Mouse (Mus musculus) frontal cortex, postnatal 10 days (tissue): ENCODE data around the gene Tmem220.
"Not testable (repeated sequence)": the region's sequence is repeated elsewhere in the genome, so short reads cannot be mapped to it uniquely, and the experiment has no call there.

ENCODE experiments used
- DNase-seq, 2 experiments: peaks; one replicate each; pipeline ENCODE4 v3.0.0; 2022; ENCODE audit warnings: low spot score in 2 of 2, mixed read lengths in 1 of 2

Gene Tmem220

DNA sequence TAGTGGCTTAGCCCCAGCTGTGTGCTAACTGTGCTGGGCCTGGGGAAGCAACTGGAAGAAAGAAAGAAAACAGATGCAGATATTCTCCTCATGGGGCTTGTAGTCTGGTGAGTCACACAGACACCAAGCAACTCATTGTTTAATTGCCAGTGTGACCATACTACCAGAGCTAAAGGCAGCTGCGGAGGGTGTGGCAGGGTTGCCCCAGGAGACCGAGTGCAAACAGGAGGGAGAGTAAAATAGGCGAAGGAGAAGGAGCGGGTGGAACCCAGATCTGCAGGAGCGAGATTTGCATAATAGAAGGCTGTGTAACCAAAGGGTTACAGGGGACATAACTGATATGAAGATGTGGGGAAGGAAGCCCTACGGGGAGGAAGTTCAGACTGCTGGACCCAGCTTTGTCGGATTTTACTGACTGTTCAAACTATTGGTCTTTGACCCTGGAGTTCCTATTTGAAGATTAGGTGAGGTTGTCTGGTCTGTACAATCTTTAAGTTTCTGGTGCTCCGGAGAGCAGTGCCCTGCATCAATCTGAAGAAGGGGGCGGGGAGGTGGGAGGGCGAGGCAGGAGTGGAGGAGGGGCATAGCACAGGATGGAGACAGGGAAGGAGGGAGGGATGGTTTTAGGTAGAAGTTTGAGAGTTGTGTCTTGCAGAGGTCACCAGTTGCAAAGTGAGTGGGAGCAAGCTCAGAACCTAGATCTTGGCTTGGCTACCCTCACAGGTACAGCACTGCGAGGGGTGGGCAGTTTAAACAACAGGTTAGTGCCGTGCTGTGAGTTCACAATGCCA lies 7.0 kb upstream of the Tmem220 start:
- DNase-seq: no peak

DNA sequence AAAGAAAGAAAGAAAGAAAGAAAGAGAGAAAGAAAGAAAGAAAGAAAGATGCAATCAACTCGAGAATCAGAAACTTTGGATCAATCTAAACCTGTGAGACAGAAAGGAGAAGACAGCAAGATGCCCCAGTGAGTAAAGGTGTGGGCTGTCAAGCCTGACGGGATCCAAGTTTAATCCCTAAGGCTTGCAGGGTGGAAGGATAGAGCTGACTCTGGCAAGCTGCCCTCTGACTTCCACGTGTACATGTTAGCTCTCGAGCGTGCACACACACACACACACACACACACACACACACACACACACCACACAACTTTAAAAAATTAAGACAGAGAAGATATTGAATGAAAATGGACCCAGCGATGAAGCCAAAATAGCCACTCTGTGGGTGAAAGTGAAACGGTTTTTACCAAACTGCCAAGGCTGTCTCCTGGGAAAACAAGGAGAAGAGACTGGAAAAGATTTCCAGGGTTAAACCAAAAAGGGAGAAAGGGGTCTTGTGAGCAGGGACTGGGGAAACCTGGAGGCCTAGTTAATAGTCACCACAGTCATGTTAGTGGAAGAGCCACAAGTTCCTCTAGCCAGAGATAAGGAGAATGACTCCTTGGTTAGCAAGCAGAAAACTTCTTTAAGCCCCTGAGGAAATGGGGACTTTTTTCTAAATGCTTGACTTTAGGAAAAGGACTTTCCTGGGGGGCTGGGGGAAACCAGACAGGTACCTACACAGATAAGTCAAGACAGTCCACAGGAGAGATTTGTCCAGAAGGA lies 5.1 kb upstream of the Tmem220 start:
- no peak for DNase-seq

DNA sequence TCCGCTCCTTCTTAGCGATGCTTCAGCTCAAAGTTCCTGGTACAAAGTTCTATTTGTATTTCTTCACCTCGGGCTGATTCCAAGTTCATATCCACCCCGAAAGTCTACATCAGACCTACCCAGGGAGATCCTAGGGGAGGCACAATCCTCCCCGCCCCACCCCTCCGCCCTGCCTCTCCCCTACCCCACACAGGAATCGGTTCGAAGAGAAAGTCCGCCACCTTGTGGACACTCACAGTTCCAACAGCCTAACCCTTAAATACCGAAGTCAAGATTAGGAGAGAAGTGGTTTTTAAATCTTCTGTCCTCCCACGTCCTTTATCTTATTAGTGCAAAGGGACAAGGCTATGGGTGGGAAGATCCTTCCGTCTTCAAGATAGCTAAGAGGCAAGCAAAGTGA lies 4.0 kb upstream of the Tmem220 start:
- DNase-seq: peak; percentile 18 to 57

DNA sequence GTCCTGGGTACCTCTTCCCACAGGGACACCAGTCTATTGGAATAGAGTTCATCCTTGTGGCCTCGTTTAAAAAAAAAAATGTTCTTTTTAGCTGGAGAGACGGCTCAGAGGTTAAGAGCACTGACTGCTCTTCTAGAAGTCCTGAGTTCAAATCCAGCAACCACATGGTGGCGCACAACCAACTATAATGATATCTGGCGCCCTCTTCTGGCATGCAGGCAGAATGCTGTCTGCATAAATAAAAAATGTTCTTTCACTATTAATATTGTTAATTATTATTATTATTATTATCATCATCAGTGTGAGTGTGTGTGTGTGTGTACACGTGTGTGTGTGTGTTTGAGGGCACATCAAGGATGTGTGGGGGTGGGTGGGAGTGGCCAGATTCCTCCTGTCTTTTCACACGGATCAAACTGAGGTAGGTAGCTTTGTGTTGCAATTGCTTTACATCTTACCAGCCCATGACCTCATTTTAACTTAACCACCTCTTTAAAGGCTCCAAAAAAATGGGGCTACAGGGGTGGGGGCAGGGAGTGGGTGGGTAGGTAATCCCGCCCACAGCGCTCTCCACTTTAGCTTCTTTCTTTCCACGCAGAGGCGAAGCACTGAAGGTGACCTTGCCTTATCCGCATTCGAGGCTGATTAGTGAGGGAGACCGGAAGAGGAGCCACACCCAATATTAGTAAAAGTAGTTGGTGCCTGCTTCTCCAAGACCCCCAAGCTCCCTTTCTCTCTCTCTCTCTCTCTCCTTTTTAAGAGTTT lies 2.4 kb upstream of the Tmem220 start:
- DNase-seq: no peak

DNA sequence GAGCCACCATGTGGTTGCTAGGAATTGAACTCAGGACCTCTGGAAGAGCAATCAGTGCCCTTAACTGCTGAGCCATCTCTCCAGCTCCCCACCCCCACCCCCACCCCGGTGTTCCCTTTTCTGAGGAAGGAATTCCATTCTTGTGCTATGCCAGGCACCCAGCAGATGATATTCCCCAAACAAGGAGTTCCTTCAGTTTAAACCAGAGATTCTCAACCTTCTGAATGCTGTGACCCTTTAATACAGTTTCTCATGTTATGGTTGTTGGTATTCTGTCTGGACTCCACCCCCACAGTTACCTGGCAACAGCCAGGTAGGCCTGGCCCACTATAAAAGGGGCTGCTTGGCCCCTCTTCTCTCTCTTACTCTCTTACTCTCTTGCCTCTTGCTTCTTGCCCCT lies 1.8 kb upstream of the Tmem220 start:
- DNase-seq: not testable (repeated sequence)

DNA sequence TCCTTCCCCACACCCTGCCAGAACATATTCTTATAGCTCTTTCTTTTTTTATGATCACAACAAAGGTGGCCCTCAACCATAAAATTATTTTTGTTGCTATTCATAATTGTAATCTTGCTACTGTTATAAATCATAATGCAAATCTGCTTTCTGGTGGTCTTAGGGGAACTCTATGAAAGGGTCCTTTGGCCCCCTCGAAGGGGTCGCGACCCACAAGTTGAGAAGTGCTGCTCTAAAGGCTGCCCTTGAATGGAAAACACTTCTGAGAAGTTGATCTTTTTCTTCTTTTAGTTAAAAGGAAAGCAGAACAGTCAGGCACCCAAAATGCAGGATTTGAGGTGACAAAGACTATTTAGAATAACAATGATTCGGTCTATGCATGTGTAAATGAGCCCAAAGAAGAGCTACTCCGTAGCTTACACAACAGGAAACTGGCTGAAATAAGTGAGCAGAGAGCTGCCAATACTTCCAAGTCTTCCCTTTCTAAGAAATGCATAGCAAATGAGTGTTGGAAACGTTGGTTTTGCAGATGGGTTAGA lies 1.1 kb upstream of the Tmem220 start:
- no peak for DNase-seq

DNA sequence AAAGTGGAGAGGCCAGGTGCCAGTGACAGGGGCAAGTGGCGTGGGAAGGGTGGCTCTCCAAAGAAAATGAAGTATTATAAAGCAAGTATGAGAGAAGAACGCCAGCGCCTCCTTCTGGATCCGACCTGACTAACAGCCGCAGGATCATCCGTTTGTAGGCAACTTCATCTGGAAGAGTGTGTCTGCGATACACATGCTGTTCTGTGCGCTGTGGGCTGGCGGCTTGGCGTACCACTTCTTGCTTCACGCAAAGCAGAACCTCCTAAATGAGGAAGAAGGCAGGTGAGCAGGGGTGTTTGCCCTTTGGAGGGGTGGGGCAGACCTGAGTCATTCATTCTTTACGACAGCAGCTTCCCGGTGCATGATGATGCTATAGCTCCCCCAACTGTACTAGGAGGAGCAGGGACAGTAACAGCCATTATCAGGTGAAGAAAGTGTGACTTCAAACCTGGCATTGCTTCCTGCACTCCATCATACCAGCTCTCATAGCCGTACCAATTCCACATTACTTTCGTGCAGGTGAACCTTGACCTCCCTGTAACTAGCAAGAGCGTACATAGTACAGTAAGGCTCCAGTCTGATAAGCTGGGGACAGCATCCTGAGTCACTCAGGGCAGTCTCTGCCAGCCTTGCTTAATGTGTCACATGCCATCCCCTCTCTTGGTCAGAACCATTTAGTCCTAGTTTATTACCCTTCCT lies 6.1 kb downstream of the Tmem220 start:
- DNase-seq: no peak

DNA sequence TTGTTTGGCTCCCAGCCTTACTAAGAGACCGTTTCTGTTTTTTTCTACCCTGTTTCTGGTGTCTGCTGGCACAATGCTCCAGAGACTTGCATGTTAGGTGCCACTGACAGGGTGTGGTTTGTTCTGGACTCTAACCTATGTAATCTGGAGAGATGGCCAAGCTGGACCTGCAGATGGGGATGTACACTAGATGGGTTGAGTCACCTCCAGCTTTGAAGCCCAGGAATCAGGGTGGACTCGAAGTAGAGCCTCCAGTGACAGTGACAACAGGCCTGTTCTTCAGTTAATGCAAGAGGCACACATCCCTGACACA lies 6.6 kb downstream of the Tmem220 start:
- DNase-seq: no peak

DNA sequence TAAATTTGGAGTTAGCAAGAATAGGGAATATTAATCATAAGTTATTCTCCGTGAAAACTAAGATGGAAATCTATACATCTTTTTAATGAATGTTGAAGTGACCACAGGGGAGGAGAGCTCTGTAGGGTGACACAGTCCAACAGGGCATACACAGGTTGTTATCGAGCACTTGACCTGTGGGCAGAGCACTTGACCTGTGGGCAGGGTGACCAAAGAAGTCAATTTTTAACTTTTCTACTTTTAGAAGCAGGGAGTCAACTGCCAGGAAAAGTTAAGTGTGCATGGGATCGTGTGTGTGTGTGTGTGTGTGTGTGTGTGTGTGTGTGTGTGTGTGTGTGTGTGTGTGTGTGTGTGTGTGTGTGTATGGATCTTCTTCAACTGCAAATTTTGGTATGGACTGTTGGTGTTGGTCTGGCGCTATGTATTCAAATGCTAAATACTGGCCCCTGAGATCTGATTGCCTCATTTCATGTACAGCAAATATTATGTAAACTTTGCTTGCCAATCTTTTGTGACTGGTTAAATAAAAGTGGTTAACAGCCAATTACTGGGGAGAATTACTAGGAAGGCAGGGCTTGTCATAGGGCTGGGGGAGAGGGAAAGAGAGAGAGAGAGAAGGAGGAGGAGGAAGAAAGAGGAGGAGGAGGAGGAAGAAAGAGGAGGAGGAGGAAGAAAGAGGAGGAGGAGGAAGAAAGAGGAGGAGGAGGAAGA lies 10.0 kb downstream of the Tmem220 start:
- DNase-seq: no peak

DNA sequence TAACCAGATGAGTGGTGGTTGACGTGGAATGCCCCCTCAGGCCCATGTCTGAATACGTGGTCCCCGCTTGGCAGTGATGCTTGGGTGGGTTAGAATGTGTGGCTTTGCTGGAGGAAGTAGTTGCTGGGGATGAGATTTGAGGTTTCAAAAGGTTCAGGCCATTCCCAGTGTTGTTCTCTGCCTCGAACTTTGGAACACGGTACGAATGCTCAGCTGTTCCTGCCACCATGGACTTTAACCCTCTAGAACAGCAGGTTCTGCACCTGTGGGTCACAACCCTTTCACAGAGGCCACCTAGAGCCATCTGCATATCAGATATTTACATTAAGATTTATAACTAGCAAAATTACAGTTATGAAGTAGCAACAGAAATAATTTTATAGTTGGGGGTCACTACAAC lies 11.3 kb downstream of the Tmem220 start:
- DNase-seq: no peak

DNA sequence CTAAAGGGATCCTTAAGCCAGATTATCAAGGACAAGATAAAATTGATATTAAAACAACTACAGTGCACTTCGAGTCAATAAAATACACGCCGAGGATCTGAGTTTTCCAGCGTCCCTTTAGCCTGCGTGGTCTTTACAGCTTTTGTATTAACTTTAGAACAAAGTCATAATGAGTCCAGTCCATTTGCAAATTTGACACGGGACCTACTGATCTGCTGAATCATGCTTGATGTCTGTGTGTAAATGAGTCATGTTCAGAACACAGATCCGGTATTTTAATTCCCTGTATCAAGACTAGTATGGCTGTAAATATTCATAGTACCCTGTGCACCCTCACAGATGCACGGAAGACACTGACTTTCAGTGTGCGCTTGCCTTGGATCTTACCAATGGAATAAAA lies 11.9 kb downstream of the Tmem220 start:
- DNase-seq: no peak

DNA sequence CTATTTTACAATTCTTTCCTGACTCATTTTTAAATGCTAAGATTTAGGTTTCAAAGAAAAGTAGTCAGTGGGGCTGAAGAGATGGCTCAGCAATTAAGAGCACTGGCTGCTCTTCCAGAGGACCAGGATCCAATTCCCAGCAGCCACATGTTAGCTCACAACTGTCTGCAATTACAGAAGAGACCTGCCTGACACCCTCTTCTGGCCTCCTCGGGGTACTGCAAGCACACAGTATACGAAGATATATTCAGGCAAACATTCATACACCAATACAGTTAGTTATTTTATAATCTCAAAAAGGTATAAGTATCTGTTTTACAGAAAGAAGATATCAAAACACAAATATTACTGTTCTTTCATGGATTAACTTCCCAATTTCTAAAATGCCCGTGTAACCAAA lies 14.8 kb downstream of the Tmem220 start:
- DNase-seq: no peak

DNA sequence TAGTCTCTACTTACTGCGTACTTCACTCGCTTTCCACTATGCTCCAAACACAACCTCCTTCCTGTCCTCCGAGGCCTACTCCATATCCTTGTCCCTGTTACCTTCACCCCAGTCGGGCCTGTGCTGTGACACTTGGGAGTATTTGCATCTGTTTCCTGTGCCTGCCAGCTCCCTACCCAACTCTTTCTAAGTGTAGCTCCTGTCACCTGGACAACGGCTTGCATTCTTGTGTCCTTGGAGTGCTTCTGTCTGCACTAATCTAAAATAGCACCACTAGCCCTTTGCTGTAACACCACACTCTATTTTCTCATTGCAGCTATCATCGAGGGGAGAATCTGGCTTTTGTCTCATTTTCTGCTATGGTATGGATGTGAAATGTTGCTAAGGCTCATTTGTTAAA lies 15.5 kb downstream of the Tmem220 start:
- no peak for DNase-seq

DNA sequence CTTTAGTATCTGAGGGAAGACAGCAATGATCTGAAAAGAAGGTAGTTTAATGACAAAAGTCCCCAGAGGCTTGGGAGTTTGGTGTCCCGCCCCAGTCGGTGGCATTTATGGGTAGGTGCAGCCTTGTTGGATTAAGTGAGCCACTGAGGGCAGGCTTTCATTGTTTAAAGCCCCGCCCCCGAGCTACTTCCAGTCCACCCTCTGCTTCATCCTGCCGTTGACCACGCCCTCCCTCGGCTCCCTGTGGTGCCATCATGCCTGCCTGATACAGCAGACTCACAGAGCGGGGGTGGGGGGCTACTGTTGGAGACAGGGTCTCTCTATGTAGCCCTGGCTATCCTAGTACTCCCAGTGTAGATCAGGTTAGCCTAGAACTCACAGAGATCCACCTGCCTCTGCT lies 18.1 kb downstream of the Tmem220 start:
- DNase-seq: no peak

DNA sequence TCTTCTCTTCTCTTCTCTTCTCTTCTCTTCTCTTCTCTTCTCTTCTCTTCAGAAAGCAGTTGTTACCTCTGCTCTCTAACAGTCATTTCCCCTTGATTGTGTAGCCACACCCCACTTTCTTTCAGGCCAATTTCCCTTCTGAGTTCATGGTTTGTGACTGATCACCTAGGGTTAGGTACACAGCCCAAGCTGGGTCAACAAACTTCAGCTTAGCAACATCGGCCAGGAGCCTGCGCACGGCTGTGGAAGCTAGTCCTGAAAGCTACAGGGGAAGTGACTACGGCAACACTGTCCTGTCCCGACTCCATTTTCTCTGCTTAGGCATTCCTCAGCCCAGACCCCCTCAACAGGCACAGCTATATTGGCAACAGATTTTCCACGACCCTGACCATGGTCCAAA lies 20.0 kb downstream of the Tmem220 start:
- no peak for DNase-seq

DNA sequence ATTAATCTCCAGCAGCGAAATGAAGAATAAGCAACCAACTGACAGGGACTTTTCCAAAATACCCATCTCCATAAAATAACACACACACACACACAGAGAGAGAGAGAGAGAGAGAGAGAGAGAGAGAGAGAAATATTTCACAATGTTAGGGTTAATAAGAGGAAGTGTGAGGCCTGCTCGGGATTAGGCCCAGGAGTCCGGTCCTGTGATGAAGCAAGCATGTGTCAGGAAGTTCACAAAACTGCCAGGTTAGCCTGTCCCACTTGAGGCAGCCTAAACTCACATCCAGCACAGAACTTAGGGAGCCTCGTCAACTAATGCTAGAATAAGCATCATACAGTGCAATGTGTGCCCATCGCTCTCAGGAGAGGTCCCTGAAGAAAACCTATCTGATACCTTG lies 22.2 kb downstream of the Tmem220 start:
- no peak for DNase-seq

DNA sequence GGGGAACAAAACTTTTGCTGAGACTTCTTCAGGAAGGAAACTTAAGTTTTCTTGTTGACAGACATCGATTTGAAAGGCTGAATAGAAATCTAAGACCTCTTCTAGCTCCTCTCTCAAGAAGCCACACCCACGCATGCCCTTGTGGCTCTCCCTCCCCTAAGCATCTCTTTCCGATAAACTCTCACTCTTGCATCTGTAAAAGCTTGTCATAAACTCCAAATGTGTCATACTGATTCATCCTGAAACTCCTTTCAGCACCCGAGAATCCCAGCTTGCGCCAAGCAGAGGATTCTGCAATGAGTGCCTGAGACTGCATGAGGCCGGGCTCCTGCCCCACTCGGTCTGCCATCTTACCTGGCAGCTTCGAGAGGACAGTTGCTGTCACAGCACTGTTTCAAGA lies 23.5 kb downstream of the Tmem220 start:
- no peak for DNase-seq

DNA sequence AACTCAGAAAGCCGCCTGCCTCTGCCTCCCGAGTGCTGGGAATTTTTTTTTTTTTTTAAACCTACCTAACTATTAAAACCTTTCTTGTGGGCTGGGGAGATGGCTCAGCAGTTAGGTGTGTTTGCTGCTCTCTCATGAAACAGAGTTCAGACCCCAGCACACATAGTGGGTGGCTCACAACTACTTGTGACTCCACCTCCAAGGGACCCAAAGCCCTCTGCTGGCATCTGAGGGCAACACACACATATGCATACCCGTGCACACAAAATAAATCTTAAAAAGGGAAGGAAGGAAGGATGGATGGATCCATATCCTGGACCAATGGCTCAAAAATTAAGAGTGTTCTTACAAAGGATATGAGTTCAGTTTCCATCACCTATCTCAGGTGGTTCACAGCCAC lies 24.3 kb downstream of the Tmem220 start:
- no peak for DNase-seq

DNA sequence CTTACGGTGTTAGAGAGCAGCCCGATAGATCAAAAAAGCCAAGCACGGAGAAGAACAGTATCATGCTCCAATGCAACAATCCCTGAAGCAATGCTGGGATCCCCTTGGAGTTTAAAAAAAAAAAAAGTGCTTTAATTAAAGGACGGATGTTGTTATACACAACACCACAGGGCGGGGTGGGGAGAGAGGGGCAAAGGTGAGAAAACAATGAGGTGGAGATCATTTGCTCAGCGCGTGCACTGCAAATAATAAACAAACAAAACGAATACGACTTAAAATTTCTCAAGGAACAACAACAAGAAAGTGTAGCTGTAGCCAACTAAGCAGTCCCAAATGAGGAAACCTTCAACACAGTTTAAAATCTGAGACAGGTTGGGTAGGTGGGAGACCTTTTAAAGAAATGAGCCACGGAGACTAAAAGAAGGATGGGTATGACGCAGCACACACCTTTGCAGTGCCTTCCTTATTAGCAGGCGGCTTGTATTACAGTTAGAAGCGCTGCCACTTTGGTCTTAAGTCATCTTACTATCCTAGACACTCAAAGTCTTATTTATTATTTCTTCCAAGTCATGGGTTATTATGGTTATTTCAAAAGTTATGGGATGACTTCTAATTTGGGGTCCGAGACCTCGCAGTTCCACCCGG lies 26.8 kb downstream of the Tmem220 start:
- no peak for DNase-seq

DNA sequence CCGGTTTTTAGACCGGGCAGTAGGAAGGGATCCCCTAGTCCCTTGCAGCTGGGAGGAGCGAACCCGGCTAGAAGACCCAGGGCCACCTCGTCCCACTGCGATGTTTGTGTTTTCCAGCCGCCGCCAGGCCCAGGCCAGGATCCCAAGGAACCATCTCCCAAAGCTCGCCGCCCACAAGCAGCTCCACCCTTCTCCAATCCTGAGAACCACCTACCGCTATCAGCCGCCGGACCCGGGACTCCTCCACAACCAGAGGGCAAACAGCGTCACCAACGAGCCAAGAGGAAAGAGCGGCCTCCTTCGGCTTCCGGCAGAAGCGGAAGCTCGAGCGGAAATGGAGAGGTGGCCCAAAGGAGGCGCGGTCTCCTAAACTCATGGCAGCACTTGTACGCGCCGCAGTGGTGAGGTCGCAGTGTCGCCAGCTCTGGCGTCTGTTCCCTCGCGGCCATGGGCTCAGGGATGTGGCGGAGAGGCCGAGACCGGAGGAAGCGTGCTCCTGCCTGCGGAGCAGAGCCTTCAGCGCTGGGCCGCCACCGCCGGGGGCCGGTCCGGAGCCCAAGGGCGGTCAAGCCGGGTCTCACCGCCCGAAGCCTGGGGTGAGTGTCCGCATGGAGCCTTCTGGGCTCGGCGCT lies 27.5 kb downstream of the Tmem220 start, which contains the start of the genes Adprm and Sco1:
Adprm (minus strand) TSS at position 274 of the 632 bp plus-strand sequence.
Sco1 (plus strand) TSS at position 350 of the 632 bp plus-strand sequence.
- peak; percentile 71 to 88 for DNase-seq
